Mouse (Mus musculus) splenic B cell, adult 2 months (primary cell): Measurements from ENCODE around the gene Plin4.

Experiments
- DNase-seq: peaks from one replicate; pipeline ENCODE4 v3.0.0-alpha.2; 2011; ENCODE audit warnings: low read depth, low spot score
- H3K27me3 ChIP-seq: 2 replicates; pipeline ENCODE4 v1.6.1; 2012; ENCODE audit warnings: mild to moderate bottlenecking, low read length, moderate library complexity, mixed read lengths; ENCODE audit not compliant: control insufficient read depth, poor library complexity, insufficient read depth, severe bottlenecking
- H3K36me3 ChIP-seq: 2 replicates; pipeline ENCODE4 v1.6.1; 2012; ENCODE audit warnings: mild to moderate bottlenecking, low read length, moderate library complexity, mixed read lengths; ENCODE audit not compliant: control insufficient read depth, poor library complexity, insufficient read depth, severe bottlenecking

Gene Plin4

GRCm38 (mm10) chr17:56134463-56134971 lies 24.9 kb upstream of the Plin4 start:
- no peaks in the 10 kb centered on the region for H3K27me3 ChIP-seq
- no peaks in the 10 kb centered on the region for H3K36me3 ChIP-seq
- peak; percentile 83 for DNase-seq

- H3K27me3 ChIP-seq = no peaks in the 10 kb centered on the region
- peak; percentile 43 for DNase-seq
Measured at GRCm38 (mm10) chr17:56133457-56134363, 24.1 kb upstream of the Plin4 start.

DNA sequence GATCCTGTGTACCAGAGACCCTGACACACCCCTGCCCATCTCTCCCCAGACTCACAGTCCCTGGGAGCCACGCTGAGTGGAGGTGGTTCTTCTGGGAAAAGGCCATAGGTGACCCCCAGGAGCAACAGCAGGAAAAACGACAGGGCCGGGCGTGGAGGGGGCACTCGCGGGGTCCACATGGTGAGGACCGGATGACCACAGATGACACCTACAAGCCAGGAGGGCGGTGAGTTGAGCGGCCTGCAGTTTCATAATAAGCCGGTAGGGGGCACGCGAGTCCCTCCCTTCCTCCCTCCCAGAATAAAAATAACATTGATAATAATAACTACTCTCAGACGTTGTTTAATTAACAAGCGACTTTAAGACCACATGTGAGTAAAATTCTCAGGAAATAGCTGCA lies 23.1 kb upstream of the Plin4 start:
- Histone ChIP-seq H3K27me3 (no peaks in the 10 kb centered on the region), H3K36me3 (no peaks in the 10 kb centered on the region)
- DNase-seq = peak; percentile 85

More at GRCm38 (mm10) chr17:56133457-56134363, 24.1 kb upstream of the Plin4 start:
- H3K36me3 ChIP-seq = no peaks in the 10 kb centered on the region

DNA sequence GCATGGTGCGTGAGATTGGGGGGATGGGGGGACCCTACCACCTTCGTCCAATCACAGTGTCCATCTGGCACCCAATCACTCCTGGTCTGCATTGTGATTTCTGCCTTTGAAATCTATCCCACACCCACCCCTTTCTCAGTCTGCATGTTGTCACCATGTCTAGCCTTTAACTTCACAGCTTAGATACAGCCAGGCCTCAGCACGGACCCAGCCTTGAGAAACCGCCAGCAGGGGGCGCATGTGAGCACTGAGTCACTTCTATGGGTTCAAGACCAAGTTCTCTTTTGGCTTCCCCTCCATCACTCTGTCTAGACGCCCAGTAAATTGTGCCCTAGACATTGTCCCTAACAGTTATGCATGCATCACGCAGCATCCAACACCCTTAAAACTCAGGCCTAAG lies 22.2 kb upstream of the Plin4 start:
- peak; percentile 86 for DNase-seq
- Histone ChIP-seq H3K27me3 (no peaks in the 10 kb centered on the region), H3K36me3 (no peaks in the 10 kb centered on the region)

- no peaks in the 10 kb centered on the region for H3K36me3 ChIP-seq
- no peak for DNase-seq
- H3K27me3 ChIP-seq = no peaks in the 10 kb centered on the region
Measured at GRCm38 (mm10) chr17:56131136-56131535, 21.5 kb upstream of the Plin4 start.

GRCm38 (mm10) chr17:56128246-56128645 lies 18.6 kb upstream of the Plin4 start:
- DNase-seq = peak; percentile 28
- no peaks in the 10 kb centered on the region for H3K27me3 ChIP-seq
- H3K36me3 ChIP-seq = no peaks in the 10 kb centered on the region

GRCm38 (mm10) chr17:56126175-56126574 lies 16.6 kb upstream of the Plin4 start:
- no peak for DNase-seq
- H3K36me3 ChIP-seq = no peaks in the 10 kb centered on the region
- no peaks in the 10 kb centered on the region for H3K27me3 ChIP-seq

- Histone ChIP-seq H3K36me3 (no peaks in the 10 kb centered on the region), H3K27me3 (no peaks in the 10 kb centered on the region)
- DNase-seq = no peak
Measured at GRCm38 (mm10) chr17:56125276-56125630, 15.7 kb upstream of the Plin4 start.

DNA sequence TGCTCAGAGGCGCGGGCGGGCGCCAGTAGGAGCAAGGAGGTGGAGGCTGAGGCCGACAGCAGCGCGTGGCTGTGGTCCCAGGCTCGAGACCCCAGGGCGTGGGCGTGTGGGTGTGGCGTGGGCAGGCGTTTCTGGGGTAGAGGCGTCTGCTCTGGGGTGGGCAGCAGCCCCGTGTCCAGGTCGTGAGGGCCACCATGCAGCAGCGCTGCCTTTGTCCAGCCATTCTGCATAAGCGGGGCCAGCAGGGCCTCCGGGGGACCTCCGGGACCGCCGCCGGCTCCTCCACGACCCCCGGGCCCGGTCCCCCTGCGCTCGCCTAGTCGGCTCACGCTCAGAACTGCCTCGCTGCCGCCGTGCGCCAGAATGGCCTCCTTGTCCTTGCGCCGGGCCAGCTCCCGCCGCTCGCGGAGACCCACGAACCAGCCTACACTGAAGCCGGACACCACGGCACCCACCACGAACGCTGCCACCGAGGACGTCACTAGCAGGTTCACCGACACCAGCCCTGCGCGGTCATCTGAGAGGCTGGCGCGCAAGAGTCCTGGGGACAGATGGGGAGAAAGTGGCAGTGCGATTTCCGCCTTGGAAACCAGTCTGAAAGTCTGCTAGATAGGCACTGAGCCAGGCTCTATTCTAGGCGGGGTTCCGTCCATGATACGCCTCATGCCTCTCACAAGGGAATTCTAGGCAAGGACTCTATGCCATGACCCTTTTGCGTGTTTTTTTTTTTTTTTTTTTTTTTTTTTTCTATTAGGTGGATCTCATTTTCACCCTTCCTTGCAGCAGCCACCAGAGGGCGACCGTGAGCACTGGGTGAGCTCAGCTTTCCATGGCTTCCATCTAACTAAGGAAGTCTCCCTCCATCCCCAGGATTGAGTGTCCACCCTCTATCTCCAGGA lies 15.0 kb upstream of the Plin4 start:
- Histone ChIP-seq H3K27me3 (no peaks in the 10 kb centered on the region), H3K36me3 (no peaks in the 10 kb centered on the region)
- DNase-seq = peak; percentile 78

DNA sequence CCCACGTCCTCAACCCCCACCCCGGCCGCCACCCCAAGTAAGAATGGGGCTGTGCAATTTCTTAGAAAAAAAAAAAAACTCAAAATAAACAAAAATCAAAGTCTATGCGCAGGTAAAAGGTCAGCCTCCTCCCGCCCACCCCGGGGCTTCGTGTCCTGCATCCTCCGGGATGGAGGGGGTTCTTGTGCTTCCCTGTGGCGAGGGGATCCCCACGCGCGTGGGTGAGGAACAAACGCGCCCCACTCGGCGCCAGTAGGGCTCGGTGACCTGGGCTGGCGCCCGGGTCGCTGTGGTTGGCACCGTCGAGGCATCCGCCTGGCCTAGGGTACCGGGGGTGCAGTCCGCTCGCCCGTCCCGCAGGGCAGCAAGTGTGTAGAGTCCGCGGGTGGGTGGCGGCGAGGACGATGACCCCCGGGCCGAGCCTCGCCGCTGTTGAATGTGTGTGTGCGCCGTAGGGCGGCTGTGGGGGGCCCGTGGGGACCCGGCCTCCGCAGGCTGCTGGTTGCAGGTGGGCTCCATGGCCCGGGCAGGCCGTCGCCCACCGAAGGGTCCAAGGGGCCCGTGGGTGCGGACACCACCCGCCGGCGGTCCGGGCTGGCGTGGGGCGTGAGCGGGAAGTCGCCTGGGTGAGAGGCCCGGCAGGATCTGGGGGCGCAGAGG lies 14.2 kb upstream of the Plin4 start:
- Histone ChIP-seq H3K36me3 (no peaks in the 10 kb centered on the region), H3K27me3 (no peaks in the 10 kb centered on the region)
- no peak for DNase-seq

- no peaks in the 10 kb centered on the region for H3K36me3 ChIP-seq
- H3K27me3 ChIP-seq = no peaks in the 10 kb centered on the region
- DNase-seq = no peak
Measured at GRCm38 (mm10) chr17:56123161-56123560, 13.6 kb upstream of the Plin4 start.

DNA sequence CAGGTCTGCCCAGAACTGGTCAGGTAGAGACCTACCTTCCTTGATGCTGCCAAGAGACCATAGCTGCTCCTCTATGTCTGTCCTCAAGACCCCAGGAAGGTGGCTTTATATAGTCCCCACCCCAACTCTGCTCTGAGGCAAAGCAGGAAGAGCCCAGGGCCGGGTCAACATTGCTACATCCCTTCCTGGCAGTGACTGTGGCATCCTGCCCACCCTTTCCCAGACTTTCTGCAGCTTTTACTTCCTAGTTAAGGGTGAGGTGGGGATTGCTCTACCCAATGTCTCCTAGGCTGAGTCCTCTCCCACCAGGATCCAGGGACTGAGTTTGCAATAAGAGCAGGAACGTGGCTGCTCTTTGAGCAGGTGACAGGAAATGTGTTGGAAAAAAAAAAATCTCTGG lies 12.2 kb upstream of the Plin4 start, which contains the start of gene Lrg1:
Gene Lrg1 (minus strand): TSS at position 176 of the 400 bp plus-strand sequence.
- no peaks in the 10 kb centered on the region for H3K27me3 ChIP-seq
- DNase-seq = no peak
- H3K36me3 ChIP-seq = no peaks in the 10 kb centered on the region

GRCm38 (mm10) chr17:56119981-56120880 lies 10.6 kb upstream of the Plin4 start:
- H3K36me3 ChIP-seq = no peaks in the 10 kb centered on the region
- no peak for DNase-seq
- H3K27me3 ChIP-seq = no peaks in the 10 kb centered on the region

- H3K36me3 ChIP-seq = no peaks in the 10 kb centered on the region
- no peak for DNase-seq
- H3K27me3 ChIP-seq = no peaks in the 10 kb centered on the region
Measured at GRCm38 (mm10) chr17:56119431-56119830, 9.8 kb upstream of the Plin4 start.
